Mouse (Mus musculus) heart, postnatal 25 days (tissue): ENCODE data around the gene Lgals8. TPM values are rescaled to one million over a fixed set of nuclear protein-coding genes. Genes with fewer than 3 reads are reported as not detected.
A peak's percentile ranks its signal among the peaks of the same experiment; 100 is the strongest.

Experiments used
- DNase-seq: peaks from one replicate; pipeline ENCODE4 v3.0.0; 2022; ENCODE audit warnings: low spot score
- intact Hi-C: fragments of 180-260 bp; cut with DNase I; formaldehyde crosslinking; loops from one replicate; pipeline ENCODE4 v1.15.1; 2025
- total RNA-seq, 2 experiments: library from RNA; stranded (reverse); gene quantifications; 2 replicates each; pipeline ENCODE4 v1.2.3; 2021

The Lgals8 gene
- total RNA-seq, 2 experiments from 2014 or later = 32.4 to 37.8 TPM

- intact Hi-C loops = loop anchor here (5.0 kb wide), 2 partner anchors 65 to 105 kb away; partner anchors contain the start of genes Ero1lb and Heatr1
- DNase-seq = no peak
Observed at GRCm38 (mm10) chr13:12462623-12463022, 2.1 kb downstream of the Lgals8 start.

DNA sequence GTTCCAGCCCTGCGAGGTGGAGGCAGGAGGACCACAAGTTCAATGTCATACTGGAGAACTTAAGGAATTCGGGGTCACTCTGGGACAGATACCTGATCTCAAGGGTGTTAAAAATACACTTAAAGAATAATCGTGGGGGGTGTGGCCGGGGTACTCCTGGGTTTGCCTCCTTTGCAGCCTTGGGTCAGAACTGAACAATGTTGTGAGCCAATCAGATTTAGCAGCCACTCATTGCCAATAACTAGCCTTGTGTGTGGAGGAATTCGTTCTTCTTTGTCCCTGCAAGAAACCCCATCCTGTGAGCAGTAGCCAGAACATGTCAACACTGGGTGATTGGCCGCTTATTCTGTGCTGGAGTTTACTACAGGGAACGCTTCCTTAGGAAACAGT, 3.0 kb downstream of the Lgals8 start:
- intact Hi-C loops = loop anchor here (5.0 kb wide), 2 partner anchors 64 to 106 kb away; partner anchors contain the start of genes Ero1lb and Heatr1
- no peak for DNase-seq

- intact Hi-C loops = loop anchor here (5.0 kb wide), 2 partner anchors 64 to 106 kb away; partner anchors contain the start of genes Ero1lb and Heatr1
- DNase-seq = peak; percentile 91
Observed at GRCm38 (mm10) chr13:12460881-12461729, 3.6 kb downstream of the Lgals8 start.

GRCm38 (mm10) chr13:12460443-12460842, 4.3 kb downstream of the Lgals8 start:
- intact Hi-C loops = loop anchor here (5.0 kb wide), 2 partner anchors 63 to 107 kb away; partner anchors contain the start of genes Ero1lb and Heatr1
- peak; percentile 31 for DNase-seq

GRCm38 (mm10) chr13:12456711-12457110, 8.0 kb downstream of the Lgals8 start:
- no peak for DNase-seq
- intact Hi-C loops = no loop called here

DNA sequence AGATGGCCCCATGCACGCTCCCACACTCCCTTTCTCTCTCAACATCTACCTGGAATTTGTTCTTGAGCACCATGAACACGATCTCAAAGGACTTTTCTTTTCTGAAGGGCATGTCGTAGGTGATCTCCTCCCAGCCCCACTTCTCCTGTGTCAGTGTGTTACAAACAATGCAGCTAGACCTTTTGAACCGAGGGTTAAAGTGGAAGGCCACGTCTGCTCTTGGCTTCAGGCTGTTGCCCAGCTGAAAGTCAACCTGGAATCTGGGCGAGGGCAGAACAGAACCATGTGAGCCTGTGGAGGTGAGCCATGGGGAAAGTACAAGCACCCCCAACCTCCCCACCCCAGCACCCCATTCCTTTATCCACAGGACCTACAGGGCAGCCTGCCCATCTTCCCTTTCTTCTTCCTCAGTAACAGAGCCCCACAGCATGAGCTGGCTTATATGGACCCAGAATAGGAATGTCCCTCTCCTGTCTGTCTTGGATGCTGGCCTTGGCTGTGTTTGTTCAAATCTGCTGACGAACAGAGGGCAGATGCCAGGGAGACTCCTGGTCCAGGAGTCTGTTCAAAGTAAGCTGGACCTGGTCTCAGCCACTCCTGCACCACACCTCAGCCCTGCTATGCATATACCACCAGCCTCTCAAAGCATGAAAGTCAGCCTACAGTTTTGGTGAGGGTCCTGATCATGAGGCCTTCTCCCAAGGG, 9.9 kb downstream of the Lgals8 start:
- no peak for DNase-seq
- intact Hi-C loops = no loop called here

DNA sequence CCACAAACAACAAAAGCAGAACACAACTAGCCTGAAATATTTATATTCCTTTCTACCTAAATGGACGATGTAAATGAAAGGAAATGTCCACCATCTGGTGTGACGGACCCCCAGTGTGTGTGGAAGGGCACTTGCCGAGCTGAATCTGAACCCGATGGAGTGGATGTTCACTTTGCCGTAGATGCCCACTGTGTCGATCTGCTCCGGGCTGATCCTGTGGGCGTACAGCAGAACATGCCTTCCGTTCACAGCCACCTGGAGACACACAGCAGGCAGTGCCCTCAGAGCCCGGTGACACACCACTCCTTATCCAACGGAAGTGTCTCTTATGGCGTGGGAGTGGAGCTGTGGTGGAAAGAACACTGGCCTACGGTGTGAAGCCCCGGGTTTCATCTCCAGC, 11.6 kb downstream of the Lgals8 start:
- intact Hi-C loops = no loop called here
- DNase-seq = no peak

DNA sequence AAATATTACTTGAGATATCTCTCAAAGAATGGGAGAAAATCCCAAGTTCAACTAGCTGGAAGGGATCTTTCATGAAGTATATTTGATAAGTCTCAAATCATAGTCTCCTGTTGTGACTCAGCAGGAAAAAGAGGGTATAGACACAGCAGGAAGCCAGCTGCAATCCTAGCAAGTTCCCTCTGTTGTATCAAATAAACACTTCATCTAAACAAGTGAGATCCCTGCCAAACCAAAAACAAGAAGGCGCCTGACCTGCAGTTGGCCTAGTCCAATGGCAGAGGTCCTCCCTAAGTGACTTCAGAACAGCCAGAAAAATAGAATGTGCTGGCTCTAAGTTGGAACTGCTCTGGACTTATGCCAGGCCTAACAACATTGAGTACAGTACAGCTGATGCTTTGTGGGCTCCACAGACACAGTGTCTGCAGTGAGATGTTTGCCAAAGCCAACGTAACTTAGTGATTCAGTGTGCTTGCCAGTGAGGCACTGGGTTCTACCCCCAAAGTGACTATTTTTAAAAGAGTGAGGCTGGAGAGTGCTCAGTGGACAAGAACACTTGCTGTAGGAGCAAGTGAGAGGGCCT, 22.6 kb downstream of the Lgals8 start:
- DNase-seq = peak; percentile 15
- intact Hi-C loops = no loop called here

GRCm38 (mm10) chr13:12440813-12441212, 23.9 kb downstream of the Lgals8 start:
- intact Hi-C loops = no loop called here
- no peak for DNase-seq

DNA sequence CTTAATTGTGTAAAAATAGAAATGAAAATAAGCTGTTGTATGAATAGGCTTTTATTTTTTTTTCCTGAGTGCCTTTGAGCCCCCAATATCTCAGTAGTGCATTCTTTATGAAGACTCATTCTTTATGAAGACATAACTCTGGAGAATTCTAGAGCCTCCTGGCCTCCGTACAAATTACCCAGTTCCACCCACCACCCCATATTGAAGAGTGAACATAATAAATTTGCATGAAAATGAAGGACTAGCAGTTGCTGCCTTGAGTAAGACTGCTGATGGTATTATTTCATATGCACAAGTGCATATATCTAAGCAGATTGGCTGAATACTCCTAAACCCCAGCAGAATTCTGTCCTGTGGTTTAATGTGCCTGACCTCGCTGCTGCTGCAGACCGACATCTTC, 25.2 kb downstream of the Lgals8 start:
- no peak for DNase-seq
- intact Hi-C loops = no loop called here

- intact Hi-C loops = no loop called here
- DNase-seq = no peak
Observed at GRCm38 (mm10) chr13:12433843-12434242, 30.9 kb downstream of the Lgals8 start.

- intact Hi-C loops = no loop called here
- no peak for DNase-seq
Observed at GRCm38 (mm10) chr13:12428556-12428955, 36.2 kb downstream of the Lgals8 start.

- intact Hi-C loops = no loop called here
- no peak for DNase-seq
Observed at GRCm38 (mm10) chr13:12420596-12420995, 44.1 kb downstream of the Lgals8 start.

DNA sequence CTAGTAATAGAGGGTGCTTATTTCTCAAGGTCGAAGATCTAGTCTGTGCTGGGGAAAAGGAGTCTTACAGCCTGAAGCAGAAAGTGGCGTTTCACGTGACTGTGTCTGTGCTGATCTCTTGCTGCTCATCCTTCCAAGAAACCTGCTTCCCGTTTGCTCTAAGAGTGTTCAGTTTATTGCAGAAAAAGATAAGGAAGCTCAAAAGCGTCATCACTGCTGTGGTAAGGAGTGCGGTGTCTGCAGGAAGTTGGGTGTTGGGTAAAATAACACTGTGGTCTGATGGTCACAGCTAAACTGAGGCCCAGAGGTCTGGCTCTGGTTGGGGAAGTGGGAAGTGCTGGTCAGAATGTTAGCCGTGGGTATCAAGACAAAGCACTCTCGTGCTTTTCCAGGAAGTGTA, 52.7 kb downstream of the Lgals8 start:
- intact Hi-C loops = no loop called here
- DNase-seq = no peak

DNA sequence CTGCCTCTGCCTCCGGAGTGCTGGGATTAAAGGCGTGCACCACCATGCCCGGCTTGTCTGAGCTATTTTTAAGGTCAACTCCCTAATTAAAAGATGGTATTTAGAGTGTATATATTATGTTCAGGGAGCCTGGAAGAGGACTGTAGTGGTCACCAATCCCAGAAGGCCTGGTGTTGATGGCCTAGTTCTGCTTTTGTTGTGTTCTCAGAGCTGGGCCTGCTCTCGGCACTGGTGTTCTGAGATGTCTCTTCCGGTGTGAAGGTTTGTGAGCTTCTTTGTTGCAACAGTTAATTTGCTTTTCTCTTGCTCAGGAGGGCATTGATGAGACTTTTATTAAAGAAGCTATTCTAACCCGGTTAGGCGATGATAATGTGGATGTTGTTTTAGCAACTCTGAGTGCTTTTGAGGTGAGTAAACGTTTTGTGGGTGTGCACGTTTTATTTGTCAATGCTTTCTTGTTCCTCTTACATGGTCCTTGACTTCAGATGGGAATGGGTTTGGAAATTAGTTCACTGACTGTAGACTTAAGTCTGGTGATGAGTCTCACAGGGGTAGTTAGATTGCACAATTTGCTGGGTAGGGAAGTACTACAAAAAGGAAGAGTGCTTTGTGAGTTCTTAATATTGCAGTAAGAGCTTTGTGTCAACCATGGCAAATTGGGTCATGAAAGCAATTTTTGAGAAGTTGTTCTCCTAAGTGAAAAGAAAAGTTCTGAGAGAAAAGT, 56.2 kb downstream of the Lgals8 start:
- no peak for DNase-seq
- intact Hi-C loops = no loop called here

DNA sequence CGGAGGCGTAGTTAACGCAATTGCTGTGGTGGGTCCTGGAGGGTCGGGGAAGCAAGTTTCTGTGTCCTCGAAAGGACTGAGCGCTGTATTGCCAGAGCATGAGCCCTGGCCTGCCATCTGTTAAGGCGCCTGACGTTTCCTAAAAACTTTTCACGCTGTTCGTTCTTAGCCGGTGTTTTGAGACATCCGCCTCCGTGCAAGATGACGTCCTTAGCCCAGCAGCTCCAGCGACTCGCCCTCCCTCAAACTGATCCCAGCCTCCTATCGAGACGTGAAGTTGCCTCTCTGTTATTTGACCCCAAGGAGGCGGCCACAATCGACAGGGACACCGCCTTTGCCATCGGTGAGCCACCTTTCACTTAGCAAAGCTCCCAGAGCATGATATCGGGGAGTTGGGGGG, 69.2 kb downstream of the Lgals8 start:
- DNase-seq = no peak
- intact Hi-C loops = loop anchor here (2.0 to 5.0 kb wide), 2 partner anchors 67 to 137 kb away; partner anchors contain the start of genes Lgals8 and Mtr

DNA sequence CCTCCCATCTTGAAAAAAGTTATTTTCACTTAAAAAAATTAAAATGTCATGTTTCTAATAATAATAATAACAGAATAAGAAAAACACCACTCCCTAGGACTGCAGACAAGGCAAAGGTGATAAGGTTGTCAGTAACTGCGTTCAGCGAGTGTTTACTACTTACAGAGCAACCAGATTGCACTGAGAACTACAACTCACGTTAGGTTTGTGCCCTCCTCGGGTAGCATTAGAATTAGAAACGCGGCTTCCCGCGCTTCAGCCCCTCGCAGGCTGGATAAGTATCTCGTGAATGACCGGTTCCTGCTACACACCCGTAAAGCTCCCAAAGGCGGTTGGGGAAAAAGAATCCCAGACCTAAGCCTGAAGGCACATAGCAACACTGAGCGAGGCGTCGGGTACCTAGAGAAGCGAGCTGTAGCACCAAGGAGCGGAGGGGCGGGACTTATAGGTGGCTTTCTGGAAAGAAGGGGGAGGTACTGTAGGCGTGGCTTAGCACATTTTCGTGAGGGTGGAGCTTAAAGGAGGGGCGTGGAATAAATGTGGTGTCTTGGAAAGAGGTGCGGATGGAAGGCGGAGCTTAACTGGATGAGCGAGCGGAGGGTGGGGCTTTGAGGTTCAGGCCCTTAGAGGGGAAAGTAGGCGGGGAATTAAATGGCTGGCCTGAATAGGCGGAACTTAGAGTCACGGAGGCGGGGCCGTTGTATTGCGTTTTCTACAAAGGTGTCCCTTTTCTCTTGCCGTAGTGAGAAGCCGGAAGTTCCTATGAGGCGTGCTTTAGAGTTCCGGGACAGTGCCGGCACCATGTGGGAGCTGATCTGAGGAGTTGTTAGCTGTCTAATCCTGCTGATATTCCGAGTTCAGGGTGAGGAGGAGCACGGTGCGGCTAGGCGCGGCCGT, 69.9 kb downstream of the Lgals8 start, which contains the start of gene Heatr1:
TSS of gene Heatr1 (plus strand) at position 419 of the 897 bp plus-strand sequence.
- intact Hi-C loops = loop anchor here (2.0 to 5.0 kb wide), 2 partner anchors 67 to 136 kb away; partner anchors contain the start of genes Lgals8 and Mtr
- DNase-seq = peak; percentile 93
